Mouse (Mus musculus): ENCODE results near the gene Pdk1. TPM values are rescaled to one million over a fixed set of nuclear protein-coding genes. Genes with fewer than 3 reads are reported as not detected.

Pdk1 gene
- polyA plus RNA-seq, 1 experiment from 2014 or later = 17.6 TPM

DNA sequence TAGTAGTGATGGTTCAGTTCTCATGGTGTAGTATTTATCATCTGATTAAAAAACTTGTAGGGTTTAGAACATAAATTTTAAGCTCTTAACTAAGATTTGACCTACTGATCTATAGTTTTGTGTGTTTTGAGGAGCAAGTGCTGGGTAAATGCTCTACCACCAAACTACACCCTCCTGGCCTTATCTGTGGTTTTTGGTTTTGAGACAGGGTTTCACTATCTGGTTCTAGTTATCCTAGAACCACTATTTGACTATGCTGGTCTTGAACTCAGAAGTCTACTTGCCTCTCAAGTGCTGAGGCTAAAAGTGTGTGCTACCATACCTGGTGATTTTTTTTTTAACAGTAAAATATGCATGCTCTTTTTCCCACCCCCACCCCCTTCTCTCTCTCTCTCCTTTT, 5.9 kb downstream of the Pdk1 start:
- ATAC-seq (ENCODE audit: low read depth) = no peak
- H3K9me3 ChIP-seq (ENCODE audit: control insufficient read depth, low read length) = no peaks in the 10 kb centered on the region
- H3K27ac ChIP-seq (ENCODE audit: low read depth, low read length) = no peak overlapping the region
- H3K27me3 ChIP-seq (ENCODE audit: control insufficient read depth, insufficient read depth, low read length) = no peaks in the 10 kb centered on the region
- no peaks in the 10 kb centered on the region for H3K4me1 ChIP-seq (ENCODE audit: control insufficient read depth, insufficient read depth, low read length)
- no peak overlapping the region for H3K4me3 ChIP-seq (ENCODE audit: low read depth, low read length)
- H3K9ac ChIP-seq (replicated peaks; ENCODE audit: low read depth, low read length) = no peak overlapping the region
- no peak overlapping the region for H3K4me2 ChIP-seq (ENCODE audit: low read depth, low read length)
- H3K36me3 ChIP-seq (ENCODE audit: control insufficient read depth, insufficient read depth, low read length) = no peaks in the 10 kb centered on the region

DNA sequence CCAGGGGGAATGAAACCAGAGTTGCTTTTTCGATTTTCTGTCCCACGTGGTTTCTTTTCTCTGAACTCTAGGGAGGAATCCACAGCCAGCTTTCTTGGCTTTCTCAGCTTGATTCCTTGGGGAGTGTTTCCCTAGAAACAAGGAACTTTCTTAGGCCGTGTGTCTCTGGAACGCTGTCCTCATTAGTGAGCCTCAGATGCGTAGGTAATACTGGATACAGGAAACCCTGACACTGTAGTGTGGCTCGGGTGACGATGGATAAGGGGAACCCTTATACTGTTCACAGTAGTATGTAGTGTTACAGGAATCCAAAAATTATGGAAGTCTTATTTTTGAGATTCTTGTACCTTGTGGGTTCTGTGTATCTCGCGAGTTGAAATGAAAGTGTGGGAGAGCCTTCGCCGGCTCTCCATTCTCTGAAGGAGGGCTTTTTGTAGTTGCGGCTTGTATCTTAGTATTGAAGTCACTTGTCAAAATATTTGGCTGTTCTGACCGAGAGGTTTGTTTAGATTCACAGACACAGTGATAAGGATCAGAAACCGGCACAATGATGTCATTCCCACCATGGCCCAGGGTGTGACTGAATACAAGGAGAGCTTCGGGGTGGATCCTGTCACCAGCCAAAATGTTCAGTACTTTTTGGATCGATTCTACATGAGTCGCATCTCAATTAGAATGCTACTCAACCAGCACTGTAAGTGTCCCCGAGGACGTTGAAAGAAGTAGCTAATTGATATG, 10.1 kb downstream of the Pdk1 start:
- Histone ChIP-seq H3K4me2 (ENCODE audit: low read depth, low read length) (no peak overlapping the region), H3K4me3 (ENCODE audit: low read depth, low read length) (no peak overlapping the region), H3K27me3 (ENCODE audit: control insufficient read depth, insufficient read depth, low read length) (no peaks in the 10 kb centered on the region), H3K4me1 (ENCODE audit: control insufficient read depth, insufficient read depth, low read length) (no peaks in the 10 kb centered on the region), H3K9me3 (ENCODE audit: control insufficient read depth, low read length) (no peaks in the 10 kb centered on the region), H3K9ac (replicated peaks; ENCODE audit: low read depth, low read length) (no peak overlapping the region), H3K27ac (ENCODE audit: low read depth, low read length) (no peak overlapping the region), H3K36me3 (ENCODE audit: control insufficient read depth, insufficient read depth, low read length) (no peaks in the 10 kb centered on the region)
- ATAC-seq (ENCODE audit: low read depth) = no peak
- WGBS = 88% methylated on average over 19 of the region's 19 CpGs

DNA sequence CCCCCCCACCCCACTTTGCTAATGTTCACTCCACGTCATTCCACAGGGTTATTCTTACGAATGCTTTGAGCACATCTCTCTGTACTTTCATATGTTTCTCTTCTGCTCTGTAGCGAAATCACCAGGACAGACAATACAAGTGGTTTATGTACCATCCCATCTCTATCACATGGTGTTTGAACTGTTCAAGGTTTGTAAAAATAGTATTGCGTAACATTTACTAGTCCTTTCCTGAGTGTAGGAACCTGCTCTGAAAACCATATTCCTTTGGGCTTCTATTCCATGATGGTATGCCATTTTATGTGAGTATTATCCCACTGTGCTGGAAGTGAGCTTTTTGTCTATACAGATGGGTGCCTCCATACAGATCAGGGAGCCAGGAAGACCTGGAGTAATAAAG, 14.2 kb downstream of the Pdk1 start:
- Histone ChIP-seq H3K4me3 (ENCODE audit: low read depth, low read length) (no peak overlapping the region), H3K27me3 (ENCODE audit: control insufficient read depth, insufficient read depth, low read length) (no peaks in the 10 kb centered on the region), H3K9ac (replicated peaks; ENCODE audit: low read depth, low read length) (no peak overlapping the region), H3K36me3 (ENCODE audit: control insufficient read depth, insufficient read depth, low read length) (no peaks in the 10 kb centered on the region), H3K27ac (ENCODE audit: low read depth, low read length) (no peak overlapping the region), H3K4me2 (ENCODE audit: low read depth, low read length) (no peak overlapping the region), H3K9me3 (ENCODE audit: control insufficient read depth, low read length) (no peaks in the 10 kb centered on the region), H3K4me1 (ENCODE audit: control insufficient read depth, insufficient read depth, low read length) (no peaks in the 10 kb centered on the region)
- WGBS = 95% methylated on average over 4 of the region's 4 CpGs
- no peak for ATAC-seq (ENCODE audit: low read depth)

DNA sequence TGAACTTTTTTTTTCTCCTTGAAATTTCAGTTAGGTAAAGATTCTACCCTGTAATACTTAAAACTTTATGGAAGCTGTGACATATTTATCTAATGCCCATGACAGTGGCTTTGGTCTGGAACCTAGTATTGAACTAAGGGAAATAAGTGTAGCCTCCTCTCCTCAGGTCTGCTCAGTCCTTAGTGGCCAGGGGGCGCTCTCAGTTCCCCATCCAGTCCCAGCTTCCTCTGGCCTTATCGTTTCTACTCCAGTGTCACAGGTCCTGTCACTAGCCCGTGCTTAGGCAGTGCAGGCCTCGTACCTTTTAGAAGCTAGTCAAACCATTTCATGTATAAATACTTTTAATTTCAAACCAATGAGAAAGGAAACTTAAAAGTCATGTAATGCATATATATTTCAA, 15.4 kb downstream of the Pdk1 start:
- WGBS = 81% methylated on average over 4 of the region's 4 CpGs
- no peaks in the 10 kb centered on the region for H3K9me3 ChIP-seq (ENCODE audit: control insufficient read depth, low read length)
- ATAC-seq (ENCODE audit: low read depth) = no peak
- no peaks in the 10 kb centered on the region for H3K36me3 ChIP-seq (ENCODE audit: control insufficient read depth, insufficient read depth, low read length)
- no peaks in the 10 kb centered on the region for H3K27me3 ChIP-seq (ENCODE audit: control insufficient read depth, insufficient read depth, low read length)
- no peak overlapping the region for H3K9ac ChIP-seq (replicated peaks; ENCODE audit: low read depth, low read length)
- H3K4me2 ChIP-seq (ENCODE audit: low read depth, low read length) = no peak overlapping the region
- H3K4me3 ChIP-seq (ENCODE audit: low read depth, low read length) = no peak overlapping the region
- no peak overlapping the region for H3K27ac ChIP-seq (ENCODE audit: low read depth, low read length)
- H3K4me1 ChIP-seq (ENCODE audit: control insufficient read depth, insufficient read depth, low read length) = no peaks in the 10 kb centered on the region

DNA sequence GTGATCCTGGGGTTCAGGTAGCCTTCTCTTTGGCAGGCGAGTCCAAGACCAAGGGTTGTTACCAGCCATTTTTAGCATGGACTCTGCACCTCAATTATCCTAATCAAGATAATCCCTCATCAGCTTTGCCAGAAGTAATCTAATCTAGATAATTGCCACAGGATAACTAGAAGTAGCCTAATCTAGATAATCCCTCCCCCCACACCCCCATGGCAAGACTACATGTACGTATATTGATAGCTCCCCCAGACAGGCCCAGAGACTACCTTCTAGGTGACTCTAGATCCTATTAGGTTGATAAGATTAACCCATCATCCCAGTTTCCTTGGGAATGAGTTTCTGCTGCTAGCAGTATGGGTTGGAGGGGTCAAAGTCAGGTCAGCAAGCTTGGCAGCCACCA, 18.5 kb downstream of the Pdk1 start:
- H3K27ac ChIP-seq (ENCODE audit: low read depth, low read length) = no peak overlapping the region
- no peaks in the 10 kb centered on the region for H3K36me3 ChIP-seq (ENCODE audit: control insufficient read depth, insufficient read depth, low read length)
- no peak overlapping the region for H3K4me3 ChIP-seq (ENCODE audit: low read depth, low read length)
- H3K9me3 ChIP-seq (ENCODE audit: control insufficient read depth, low read length) = no peaks in the 10 kb centered on the region
- H3K4me1 ChIP-seq (ENCODE audit: control insufficient read depth, insufficient read depth, low read length) = no peaks in the 10 kb centered on the region
- 94% methylated on average over 2 of the region's 2 CpGs for WGBS
- H3K9ac ChIP-seq (replicated peaks; ENCODE audit: low read depth, low read length) = no peak overlapping the region
- H3K4me2 ChIP-seq (ENCODE audit: low read depth, low read length) = no peak overlapping the region
- no peak for ATAC-seq (ENCODE audit: low read depth)
- H3K27me3 ChIP-seq (ENCODE audit: control insufficient read depth, insufficient read depth, low read length) = no peaks in the 10 kb centered on the region

DNA sequence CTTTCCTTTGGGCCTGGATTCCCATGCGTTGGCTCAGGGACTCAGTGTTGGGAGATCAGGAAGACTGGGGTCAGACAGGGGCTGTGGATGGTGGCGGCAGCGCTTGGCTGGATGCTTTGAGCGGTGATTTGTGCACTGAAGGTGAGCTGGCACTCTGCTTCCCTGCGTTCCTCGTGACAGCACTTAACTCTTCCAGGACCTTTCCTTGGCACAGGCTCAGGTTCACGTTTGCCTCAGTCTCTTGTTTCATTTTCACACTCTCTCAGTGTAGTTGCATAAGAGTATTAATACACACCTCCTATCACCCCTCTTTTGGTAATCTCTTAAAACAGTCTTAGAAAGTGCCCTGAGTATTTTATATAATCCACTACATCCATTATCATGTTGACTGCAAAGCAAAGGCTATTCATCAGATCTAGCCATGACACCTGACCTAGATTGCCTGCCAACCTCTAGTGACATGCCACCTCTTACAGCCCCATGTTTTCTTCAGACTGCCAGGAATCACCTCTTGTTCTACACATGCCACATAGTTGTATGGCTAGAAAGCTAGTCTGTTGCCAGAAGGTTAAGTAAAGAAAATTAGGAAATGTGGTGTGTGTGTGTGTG, 19.8 kb downstream of the Pdk1 start:
- H3K9me3 ChIP-seq (ENCODE audit: control insufficient read depth, low read length) = no peaks in the 10 kb centered on the region
- H3K4me1 ChIP-seq (ENCODE audit: control insufficient read depth, insufficient read depth, low read length) = no peaks in the 10 kb centered on the region; the same call in 1 of the 2 replicates
- ATAC-seq (ENCODE audit: low read depth) = no peak
- no peak overlapping the region for H3K4me3 ChIP-seq (ENCODE audit: low read depth, low read length)
- H3K36me3 ChIP-seq (ENCODE audit: control insufficient read depth, insufficient read depth, low read length) = no peaks in the 10 kb centered on the region
- H3K27ac ChIP-seq (ENCODE audit: low read depth, low read length) = no peak overlapping the region
- no peak overlapping the region for H3K4me2 ChIP-seq (ENCODE audit: low read depth, low read length)
- WGBS = 94% methylated on average over 7 of the region's 7 CpGs
- no peaks in the 10 kb centered on the region for H3K27me3 ChIP-seq (ENCODE audit: control insufficient read depth, insufficient read depth, low read length)
- H3K9ac ChIP-seq (replicated peaks; ENCODE audit: low read depth, low read length) = no peak overlapping the region

DNA sequence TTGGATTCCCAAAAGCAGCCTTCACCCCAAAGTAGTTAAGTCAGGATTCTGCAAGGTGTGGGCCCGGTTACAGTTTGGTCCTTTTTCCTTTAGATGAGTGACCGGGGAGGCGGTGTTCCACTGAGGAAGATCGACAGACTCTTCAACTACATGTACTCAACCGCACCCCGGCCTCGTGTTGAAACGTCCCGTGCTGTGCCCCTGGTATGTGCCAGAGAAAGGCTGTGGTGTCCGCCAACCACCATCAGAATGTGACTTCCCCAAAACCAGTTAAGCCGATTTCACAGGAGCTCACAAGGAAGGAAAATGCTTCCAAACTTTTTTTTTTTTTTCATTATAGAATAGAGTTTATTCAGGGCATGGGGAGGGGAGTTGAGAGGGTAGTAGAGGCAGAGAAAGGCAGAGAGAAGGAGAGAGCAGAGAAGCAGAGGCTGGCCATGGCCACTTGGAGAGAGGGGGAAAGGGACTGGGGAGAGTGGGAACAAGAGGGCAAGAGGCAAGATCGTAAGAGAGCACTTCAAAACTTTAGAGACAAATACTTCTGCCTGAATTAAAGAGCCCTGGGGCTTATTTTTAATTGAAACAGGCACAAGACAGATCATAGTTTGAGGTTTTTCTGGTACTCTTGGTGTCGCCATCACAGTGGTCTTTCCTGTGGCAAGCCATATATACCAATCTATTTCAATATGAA, 22.7 kb downstream of the Pdk1 start:
- H3K9ac ChIP-seq (replicated peaks; ENCODE audit: low read depth, low read length) = no peak overlapping the region
- 97% methylated on average over 13 of the region's 13 CpGs for WGBS
- H3K36me3 ChIP-seq (ENCODE audit: control insufficient read depth, insufficient read depth, low read length) = no peaks in the 10 kb centered on the region
- H3K27me3 ChIP-seq (ENCODE audit: control insufficient read depth, insufficient read depth, low read length) = no peaks in the 10 kb centered on the region
- no peak for ATAC-seq (ENCODE audit: low read depth)
- H3K4me1 ChIP-seq (ENCODE audit: control insufficient read depth, insufficient read depth, low read length) = no peaks in the 10 kb centered on the region; the same call in 1 of the 2 replicates
- no peaks in the 10 kb centered on the region for H3K9me3 ChIP-seq (ENCODE audit: control insufficient read depth, low read length)
- H3K4me2 ChIP-seq (ENCODE audit: low read depth, low read length) = no peak overlapping the region
- H3K27ac ChIP-seq (ENCODE audit: low read depth, low read length) = no peak overlapping the region
- H3K4me3 ChIP-seq (ENCODE audit: low read depth, low read length) = no peak overlapping the region

DNA sequence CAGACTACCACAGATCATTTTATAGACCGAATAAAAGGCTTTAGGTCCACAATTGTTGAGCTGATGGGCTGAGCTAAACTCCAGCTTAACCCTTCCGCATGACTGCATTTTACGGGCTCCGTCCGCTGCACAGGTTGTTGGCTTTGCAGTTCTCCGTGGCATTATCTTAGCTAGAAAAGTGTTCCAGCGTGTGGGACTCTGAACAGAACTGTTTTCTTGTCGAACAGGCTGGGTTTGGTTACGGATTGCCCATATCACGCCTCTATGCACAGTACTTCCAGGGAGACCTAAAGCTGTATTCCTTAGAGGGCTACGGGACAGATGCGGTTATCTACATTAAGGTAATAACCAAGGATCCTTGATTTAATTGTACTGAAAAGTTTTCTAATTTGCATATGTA, 24.4 kb downstream of the Pdk1 start:
- no peaks in the 10 kb centered on the region for H3K27me3 ChIP-seq (ENCODE audit: control insufficient read depth, insufficient read depth, low read length)
- no peak overlapping the region for H3K9ac ChIP-seq (replicated peaks; ENCODE audit: low read depth, low read length)
- H3K4me1 ChIP-seq (ENCODE audit: control insufficient read depth, insufficient read depth, low read length) = no peaks in the 10 kb centered on the region; the same call in 1 of the 2 replicates
- 27% methylated on average over 12 of the region's 12 CpGs for WGBS
- no peaks in the 10 kb centered on the region for H3K9me3 ChIP-seq (ENCODE audit: control insufficient read depth, low read length)
- no peak overlapping the region for H3K4me2 ChIP-seq (ENCODE audit: low read depth, low read length)
- no peak overlapping the region for H3K27ac ChIP-seq (ENCODE audit: low read depth, low read length)
- no peak overlapping the region for H3K4me3 ChIP-seq (ENCODE audit: low read depth, low read length)
- no peaks in the 10 kb centered on the region for H3K36me3 ChIP-seq (ENCODE audit: control insufficient read depth, insufficient read depth, low read length)
- no peak for ATAC-seq (ENCODE audit: low read depth)

DNA sequence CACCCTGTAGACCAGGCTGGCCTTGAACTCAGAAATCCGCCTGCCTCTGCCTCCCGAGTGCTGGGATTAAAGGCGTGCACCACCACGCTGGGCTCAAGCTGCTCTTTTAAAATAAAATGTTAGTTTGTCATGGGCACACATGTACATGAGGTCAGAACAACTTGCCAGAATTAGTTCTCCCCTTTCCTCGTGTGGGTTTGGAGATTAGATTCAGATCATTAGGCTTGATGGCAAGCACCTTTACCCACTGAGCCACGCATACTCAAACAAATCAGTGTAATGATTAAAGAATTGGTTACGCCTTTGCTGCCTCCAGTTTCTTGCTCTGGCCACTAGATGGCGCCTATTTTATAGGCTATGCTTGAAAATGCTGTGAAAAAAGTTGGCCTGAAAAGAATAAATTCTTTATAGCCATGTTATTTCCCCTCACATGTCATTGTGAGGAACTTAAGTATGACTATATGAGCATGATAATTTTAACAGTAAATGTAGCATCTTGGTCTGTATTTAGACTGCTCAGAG, 25.4 kb downstream of the Pdk1 start:
- Histone ChIP-seq H3K27me3 (ENCODE audit: control insufficient read depth, insufficient read depth, low read length) (no peaks in the 10 kb centered on the region), H3K27ac (ENCODE audit: low read depth, low read length) (no peak overlapping the region), H3K36me3 (ENCODE audit: control insufficient read depth, insufficient read depth, low read length) (no peaks in the 10 kb centered on the region), H3K4me3 (ENCODE audit: low read depth, low read length) (no peak overlapping the region), H3K9me3 (ENCODE audit: control insufficient read depth, low read length) (no peaks in the 10 kb centered on the region), H3K4me1 (ENCODE audit: control insufficient read depth, insufficient read depth, low read length) (no peaks in the 10 kb centered on the region; the same call in 1 of the 2 replicates), H3K9ac (replicated peaks; ENCODE audit: low read depth, low read length) (no peak overlapping the region), H3K4me2 (ENCODE audit: low read depth, low read length) (no peak overlapping the region)
- no peak for ATAC-seq (ENCODE audit: low read depth)
- 52% methylated on average over 8 of the region's 8 CpGs for WGBS
